Mouse (Mus musculus): ENCODE data around the gene Bnip3. TPM values are rescaled to one million over a fixed set of nuclear protein-coding genes. Genes with fewer than 3 reads are reported as not detected.
A peak's percentile ranks its signal among the peaks of the same experiment; 100 is the strongest.

The Bnip3 gene
- 10 to 100 TPM; 73.5 to 81.4 TPM for total RNA-seq (2021)

- DNase-seq, result peak; percentile 89
These were observed at the start of gene Bnip3 for GRCm38 (mm10) chr7:138909277-138910192. Bnip3 (minus strand) TSS chr7:138909519.

GRCm38 (mm10) chr7:138957106-138957505, 47.8 kb upstream of the Bnip3 start:
- DNase-seq, result no peak

GRCm38 (mm10) chr7:138955787-138956186, 46.5 kb upstream of the Bnip3 start:
- no peak for DNase-seq

- DNase-seq, result no peak
These were observed 39.0 kb upstream of the Bnip3 start for GRCm38 (mm10) chr7:138948309-138948708.

GRCm38 (mm10) chr7:138947741-138948140, 38.4 kb upstream of the Bnip3 start:
- DNase-seq, result no peak

GRCm38 (mm10) chr7:138945668-138946067, 36.3 kb upstream of the Bnip3 start:
- no peak for DNase-seq

GRCm38 (mm10) chr7:138942301-138942700, 33.0 kb upstream of the Bnip3 start:
- no peak for DNase-seq

- DNase-seq, result no peak
These were observed 32.3 kb upstream of the Bnip3 start for GRCm38 (mm10) chr7:138941571-138941970.

GRCm38 (mm10) chr7:138940612-138941461, 31.5 kb upstream of the Bnip3 start, which contains the start of gene Jakmip3:
Jakmip3 (plus strand) TSS chr7:138940730.
- peak; percentile 6 for DNase-seq

- DNase-seq, result peak; percentile 10
These were observed 30.9 kb upstream of the Bnip3 start for GRCm38 (mm10) chr7:138940256-138940611.

- no peak for DNase-seq
These were observed 29.7 kb upstream of the Bnip3 start for GRCm38 (mm10) chr7:138938991-138939390.

GRCm38 (mm10) chr7:138934523-138934922, 25.2 kb upstream of the Bnip3 start:
- no peak for DNase-seq

- DNase-seq, result no peak
These were observed 19.1 kb upstream of the Bnip3 start for GRCm38 (mm10) chr7:138928456-138928855.

GRCm38 (mm10) chr7:138923756-138924425, 14.6 kb upstream of the Bnip3 start:
- peak; percentile 39 for DNase-seq

GRCm38 (mm10) chr7:138921611-138922010, 12.3 kb upstream of the Bnip3 start:
- DNase-seq, result no peak

- DNase-seq, result peak; percentile 79
These were observed 10.0 kb upstream of the Bnip3 start for GRCm38 (mm10) chr7:138919156-138919944.

- no peak for DNase-seq
These were observed 4.3 kb upstream of the Bnip3 start for GRCm38 (mm10) chr7:138913616-138914015.

GRCm38 (mm10) chr7:138910193-138910562, 859 bp upstream of the Bnip3 start:
- DNase-seq, result no peak

- no peak for DNase-seq
These were observed 497 bp downstream of the Bnip3 start for GRCm38 (mm10) chr7:138908768-138909276.

- no peak for DNase-seq
These were observed 1.3 kb downstream of the Bnip3 start for GRCm38 (mm10) chr7:138907976-138908375.

- peak; percentile 43 for DNase-seq
These were observed 2.3 kb downstream of the Bnip3 start for GRCm38 (mm10) chr7:138907043-138907442.

- DNase-seq, result no peak
These were observed 2.9 kb downstream of the Bnip3 start for GRCm38 (mm10) chr7:138906441-138906840.
